Mouse (Mus musculus): Measurements from ENCODE around the gene Rspo1.

Gene Rspo1

GRCm38 (mm10) chr4:124973296-124973695 is 12.9 kb upstream of the Rspo1 start:
- no peak for DNase-seq

- DNase-seq: no peak
These were observed 8.0 kb upstream of the Rspo1 start for GRCm38 (mm10) chr4:124978201-124978600.

DNA sequence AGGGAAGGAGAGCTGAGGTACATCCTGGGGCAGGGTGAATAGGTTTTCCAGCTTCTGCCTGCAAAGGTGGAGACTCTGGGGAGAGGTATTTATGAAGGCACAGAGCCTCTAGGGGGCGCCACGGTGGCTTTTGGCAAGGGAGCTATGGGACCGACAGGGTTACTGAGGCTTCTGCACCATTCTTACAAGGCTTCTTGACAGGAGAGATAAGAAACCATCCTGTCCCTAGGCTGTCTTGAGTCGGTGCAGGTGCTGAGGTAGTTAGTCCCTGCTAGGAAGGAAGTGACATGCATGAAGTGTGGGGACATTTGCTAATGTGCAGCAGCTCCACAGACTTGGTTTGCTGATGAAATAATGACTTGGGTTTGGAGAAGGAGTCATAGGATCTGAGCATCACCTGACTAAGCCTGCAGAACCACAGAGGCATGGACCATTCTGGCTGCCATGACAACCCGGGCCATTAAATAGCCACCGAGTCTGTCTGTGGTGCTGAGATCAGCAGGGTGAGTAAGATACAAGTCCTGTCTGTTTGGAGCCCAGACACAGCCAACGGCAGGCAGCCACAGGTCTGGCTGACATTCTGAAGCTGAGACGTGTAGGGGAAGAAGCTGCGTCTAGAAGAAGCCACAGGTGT is 2.2 kb upstream of the Rspo1 start:
- peak; percentile 59 for DNase-seq

DNA sequence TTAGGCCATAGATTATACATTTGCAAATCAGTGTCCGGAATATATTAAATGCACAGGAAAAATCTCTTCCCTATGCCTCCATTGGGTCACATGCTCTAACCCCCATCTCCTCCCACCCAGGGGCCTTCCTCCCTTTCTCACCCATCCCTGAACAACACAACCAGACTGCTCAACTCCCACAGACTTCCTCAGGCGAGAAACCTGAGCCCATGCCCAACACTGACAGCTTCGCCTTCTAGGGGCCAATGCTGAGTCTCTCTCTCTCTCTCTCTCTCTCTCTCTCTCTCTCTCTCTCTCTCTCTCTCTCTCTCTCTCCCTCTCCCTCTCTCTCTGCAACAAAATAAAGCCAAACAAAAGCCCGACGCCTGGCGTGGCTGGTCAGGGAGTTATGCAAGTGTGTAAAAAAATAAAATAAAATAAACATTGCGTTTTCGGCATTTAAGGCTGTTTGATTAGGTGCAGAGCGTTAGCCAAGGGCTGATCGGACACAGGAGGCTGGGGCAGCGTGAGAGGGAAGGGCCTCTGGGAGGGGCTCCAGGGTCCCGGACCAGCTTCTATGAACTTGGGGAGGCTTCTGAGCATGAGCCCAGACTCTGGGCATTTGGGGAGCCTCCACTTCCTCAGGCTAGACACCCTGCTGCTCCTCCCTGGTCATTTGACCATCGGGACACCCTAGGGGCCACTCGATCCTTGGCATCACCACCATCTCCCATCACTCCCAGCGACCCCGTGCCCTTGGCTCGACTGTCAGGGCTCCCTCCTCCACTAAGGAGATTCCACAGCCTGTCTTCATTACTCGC is 1.2 kb upstream of the Rspo1 start:
- DNase-seq: no peak

DNA sequence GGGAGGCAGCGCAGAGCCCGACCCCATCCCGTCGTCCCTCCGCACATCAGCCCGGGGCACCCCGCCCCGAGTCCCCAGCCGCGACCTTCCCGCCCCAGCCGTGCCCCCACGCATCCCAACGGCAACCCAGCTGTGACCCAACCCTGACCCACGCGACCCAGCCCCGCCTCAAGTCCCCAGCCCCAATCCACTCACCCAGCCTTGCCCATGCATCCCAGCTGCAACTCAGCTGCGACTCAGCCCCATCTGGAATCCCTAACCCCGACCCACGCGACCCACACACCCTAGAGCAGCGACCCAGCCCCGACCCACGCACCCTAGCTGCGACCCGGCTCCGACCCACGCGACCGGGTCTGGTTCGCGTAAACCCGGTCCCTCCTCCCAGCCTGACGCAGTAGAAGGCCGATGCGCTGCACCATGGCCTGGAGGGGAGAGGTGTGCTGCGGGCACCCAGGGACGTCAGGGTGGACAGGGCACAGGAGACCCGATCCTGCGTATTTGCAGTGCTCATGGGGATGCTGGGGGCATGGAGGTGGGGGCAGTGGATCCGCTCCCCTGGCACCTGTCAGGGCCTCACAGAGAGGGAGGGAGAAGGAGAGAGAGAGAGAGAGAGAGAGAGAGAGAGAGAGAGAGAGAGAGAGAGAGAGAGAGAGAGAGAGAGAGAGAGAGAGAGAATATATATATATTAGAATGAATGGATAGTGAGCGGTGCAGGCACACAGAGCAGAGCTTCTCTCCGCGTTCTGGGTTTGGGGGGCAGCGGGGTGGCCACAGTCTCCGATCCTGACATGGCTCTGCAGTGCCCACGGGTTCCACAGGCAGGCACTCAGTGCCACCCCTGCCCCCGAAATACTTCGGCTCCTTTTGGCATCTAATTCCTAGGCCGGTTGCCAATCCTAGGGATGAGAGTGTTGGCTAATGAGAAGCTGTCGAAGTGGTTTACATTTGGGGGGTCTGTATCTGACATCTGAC is 795 bp downstream of the Rspo1 start:
- DNase-seq: no peak

DNA sequence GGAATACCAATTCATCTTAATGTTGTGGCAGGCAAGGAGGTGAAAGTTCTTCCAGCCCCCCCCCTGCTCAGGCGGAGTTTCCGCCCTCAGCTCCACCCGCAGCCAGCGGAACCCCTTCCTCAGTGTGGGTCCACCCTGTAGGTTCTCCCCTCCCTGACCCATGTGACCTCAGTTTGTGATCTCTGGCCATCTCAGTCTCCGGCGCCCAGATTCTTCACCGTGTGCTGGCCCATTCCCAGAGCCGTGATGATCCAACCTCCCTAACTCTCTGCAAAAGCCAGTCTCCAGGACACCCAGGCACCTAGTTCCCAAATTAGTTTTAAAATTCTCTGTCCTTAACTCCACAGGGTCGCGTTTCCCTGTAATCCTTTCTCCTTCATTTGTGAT is 1.5 kb downstream of the Rspo1 start:
- no peak for DNase-seq

DNA sequence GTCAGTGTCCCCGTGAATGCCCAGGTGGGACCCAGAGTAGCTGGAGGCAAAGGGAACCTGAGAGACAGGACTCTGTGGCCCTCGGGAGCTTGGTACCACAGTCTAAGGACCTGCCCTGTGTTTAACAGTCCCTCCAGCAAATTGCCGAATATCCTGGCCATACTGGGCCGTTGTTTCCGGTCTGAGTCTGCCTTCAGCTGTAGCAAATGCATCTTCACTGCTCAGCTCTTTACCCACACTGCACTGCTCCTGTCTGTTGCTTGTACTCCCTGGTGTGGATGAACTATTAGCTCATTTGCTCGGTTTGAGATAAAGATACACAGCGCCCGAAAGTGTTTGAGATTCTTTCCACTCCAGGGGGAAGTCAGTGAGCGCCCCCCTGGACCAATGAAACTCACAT is 2.2 kb downstream of the Rspo1 start:
- no peak for DNase-seq

GRCm38 (mm10) chr4:124989787-124990253 is 3.6 kb downstream of the Rspo1 start:
- no peak for DNase-seq

- DNase-seq: peak; percentile 20
These were observed 4.1 kb downstream of the Rspo1 start for GRCm38 (mm10) chr4:124990325-124990724.

DNA sequence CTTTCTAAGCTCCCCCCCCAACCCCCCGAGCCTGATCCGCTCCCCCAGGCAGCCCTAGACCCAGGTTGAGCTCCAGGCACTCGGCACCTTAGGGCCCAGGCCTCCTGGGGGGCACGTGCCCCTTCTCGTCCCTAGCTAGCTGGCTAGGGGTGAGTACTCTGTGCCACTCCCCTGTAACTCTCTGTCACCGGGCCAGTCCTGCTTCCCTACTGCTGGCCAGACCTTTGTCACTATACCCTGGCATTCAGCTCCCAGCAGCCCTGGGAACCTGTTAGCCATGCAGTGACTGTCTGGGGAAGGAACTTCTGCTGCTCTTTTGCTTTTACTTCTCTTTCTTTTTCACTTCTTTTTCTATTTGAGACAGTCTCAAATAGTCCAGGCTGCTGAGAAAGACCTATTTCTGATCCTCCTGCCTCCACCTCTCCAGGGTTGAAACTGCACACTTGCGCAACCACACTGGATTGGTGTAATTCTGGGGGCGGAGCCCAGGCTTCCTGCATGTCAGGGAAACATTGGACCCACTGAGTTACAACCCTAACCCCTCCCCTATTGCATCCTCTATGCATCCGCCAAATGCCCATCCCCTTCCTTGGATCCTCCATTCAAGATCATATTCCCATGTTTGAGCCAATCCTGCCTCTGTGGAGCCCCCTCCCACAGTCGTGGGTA is 11.4 kb downstream of the Rspo1 start:
- DNase-seq: peak; percentile 46

DNA sequence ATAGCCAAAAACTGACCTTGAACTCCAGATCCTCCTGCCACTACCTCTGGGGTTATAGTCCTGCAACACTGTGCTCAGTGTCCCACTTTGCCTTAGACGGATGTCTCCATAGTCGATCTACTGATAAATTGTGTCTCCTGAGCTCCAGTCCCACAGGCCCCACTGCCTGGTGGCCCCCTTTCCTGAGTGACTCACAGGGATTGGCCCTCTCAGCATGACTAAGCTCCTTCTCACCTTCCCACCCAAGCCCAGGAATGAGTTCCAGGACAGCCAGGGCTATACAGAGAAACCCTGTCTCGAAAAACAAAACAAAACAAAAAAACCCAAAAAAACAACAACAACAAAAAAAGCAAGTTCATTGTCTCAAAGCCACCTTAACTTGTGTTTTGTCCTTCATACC is 13.3 kb downstream of the Rspo1 start:
- no peak for DNase-seq

- DNase-seq: no peak
These were observed 16.7 kb downstream of the Rspo1 start for GRCm38 (mm10) chr4:125002978-125003377.

GRCm38 (mm10) chr4:125004886-125005285 is 18.7 kb downstream of the Rspo1 start:
- DNase-seq: no peak

DNA sequence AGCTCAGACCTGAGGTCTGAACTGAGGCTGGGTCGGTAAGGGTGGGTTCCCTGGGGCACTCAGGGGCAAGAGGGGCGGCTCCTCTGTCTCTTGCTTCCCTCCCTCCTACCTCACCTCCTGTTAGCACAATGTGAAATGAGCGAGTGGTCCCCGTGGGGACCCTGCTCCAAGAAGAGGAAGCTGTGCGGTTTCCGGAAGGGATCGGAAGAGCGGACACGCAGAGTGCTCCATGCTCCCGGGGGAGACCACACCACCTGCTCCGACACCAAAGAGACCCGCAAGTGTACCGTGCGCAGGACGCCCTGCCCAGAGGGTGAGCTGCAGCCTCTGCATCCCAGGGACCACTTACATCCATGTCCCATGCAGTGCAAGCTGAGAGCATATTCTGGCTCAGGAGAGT is 21.2 kb downstream of the Rspo1 start:
- DNase-seq: no peak

DNA sequence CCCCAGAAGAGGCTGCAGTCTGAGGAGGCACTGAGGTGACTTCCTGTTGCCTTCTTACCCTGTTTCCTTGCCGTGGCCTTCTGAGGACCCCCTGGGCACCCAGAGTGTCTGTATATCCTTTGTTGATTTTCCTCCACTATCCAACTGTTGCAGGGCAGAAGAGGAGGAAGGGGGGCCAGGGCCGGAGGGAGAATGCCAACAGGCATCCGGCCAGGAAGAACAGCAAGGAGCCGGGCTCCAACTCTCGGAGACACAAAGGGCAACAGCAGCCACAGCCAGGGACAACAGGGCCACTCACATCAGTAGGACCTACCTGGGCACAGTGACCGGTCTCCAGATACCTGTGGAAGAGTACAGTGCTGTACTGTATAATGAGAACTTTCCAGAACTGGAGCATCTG is 22.0 kb downstream of the Rspo1 start:
- no peak for DNase-seq

- DNase-seq: no peak
These were observed 22.5 kb downstream of the Rspo1 start for GRCm38 (mm10) chr4:125008712-125009111.

DNA sequence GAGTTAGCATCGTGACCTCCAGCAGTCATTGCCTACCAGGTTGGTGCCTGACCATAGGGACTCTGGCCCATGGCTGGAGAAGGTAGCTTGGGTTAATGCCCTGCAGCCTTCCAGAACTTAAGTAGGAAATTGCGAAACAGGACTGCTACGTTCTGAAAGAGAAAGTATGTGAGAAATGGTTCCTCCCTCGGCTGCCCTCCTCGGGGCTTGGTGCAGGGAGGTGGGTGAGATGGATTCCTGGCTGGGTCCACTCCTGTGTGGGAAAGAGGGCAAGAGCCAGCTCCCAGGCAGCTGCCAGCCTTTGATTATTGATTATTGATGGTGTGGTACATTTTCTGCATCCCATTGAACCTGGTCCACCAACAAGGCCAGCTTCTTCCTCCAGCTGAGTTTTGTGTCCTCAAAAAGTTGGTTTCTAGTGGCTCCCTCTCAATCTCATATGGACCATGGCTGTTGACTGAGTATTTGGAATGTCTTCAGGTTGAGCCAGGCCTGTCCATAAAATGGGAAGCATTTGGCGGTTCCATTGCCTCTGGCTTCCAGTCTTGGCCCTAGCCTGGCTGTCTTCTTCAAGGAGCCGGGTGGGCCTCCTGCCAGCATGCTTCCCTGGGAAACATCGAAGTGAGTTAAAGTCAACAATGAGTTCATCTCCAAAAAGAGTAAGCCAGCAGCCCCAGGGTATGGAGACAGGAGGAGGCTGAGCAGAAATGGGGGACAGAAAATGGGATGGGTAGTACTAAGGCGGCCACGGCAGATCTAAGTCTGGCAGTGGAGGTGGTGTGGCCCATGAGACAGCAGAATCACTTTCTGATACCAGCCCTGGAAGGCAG is 29.8 kb downstream of the Rspo1 start, which contains the start of gene Gnl2:
Gene Gnl2 (plus strand): TSS at position 780 of the 830 bp plus-strand sequence.
- DNase-seq: no peak

- no peak for DNase-seq
These were observed 31.2 kb downstream of the Rspo1 start for GRCm38 (mm10) chr4:125017431-125017830.

DNA sequence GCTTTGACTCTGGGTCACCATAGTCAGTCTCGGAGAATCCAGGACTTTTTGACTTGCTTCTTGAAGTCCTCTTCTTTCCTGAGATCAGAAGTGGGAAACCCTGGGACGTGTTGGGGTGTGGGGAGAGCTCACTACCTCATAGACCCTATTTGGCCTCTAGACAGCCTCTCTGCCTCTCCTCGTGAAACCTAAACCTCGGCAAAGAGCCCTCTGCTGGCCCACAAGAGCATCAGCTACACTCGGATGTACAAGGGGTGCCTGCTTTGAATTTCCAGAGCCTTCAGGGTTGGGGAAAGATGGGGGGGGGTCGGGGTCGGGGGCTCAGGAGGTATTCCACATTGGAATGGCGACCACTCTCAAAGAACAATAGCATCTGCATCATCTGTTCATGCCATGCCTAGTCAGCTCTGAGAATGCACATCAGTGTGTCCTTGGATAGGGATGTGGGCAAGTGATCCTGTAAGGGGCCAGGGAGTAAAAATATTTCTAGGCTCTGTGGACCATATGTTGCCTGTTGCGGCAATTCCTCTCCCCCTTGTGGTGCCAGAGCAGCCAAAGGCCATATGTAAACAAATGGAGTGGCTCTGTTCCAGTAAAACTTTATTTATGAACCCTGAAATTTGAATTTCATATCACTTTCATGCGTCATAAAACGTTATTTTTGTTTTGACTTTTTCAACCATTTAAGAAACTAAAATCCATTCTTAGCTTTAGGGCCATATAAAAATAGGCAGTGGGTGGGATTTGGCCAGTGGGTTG is 34.7 kb downstream of the Rspo1 start:
- no peak for DNase-seq

DNA sequence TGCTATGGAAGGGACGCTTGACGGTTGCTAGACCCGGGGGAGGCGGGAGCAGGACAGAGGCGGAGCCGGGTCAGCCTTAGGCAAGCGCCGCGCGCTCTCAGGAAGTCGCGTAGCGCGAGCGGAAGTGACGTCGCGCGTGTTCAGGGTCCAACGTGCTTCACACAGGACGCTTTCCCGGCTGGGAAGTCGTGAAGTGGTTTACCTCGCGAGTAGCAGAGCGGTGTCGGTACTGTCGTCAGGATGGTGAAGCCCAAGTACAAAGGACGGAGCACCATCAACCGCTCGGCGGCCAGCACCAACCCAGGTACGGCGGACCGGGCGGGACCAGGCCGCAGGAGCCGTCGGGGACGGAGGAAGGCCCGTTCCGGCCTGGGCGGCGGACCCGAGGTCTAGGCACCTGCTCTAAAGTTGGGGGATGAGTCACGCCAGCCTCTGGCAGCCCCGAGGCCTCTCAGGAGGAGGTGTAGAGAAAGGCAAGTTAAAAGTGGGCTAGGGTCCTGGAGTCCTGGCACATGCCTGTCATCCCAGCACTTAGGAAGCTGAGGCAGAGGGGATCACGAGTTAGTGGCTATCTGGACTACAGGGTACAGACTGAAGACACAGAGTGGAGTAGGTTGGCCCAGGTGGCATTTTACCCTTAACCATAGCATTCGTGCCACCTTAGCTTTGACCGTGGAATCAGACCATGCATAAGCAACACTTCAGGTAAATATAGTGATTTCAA is 43.8 kb downstream of the Rspo1 start:
- peak; percentile 89 for DNase-seq

All from liver (tissue).